Mouse (Mus musculus) gastrocnemius, postnatal 25 days (tissue): ENCODE measurements around the gene Il1r1. TPM values are rescaled to one million over a fixed set of nuclear protein-coding genes. Genes with fewer than 3 reads are reported as not detected.

ENCODE experiments used
- total RNA-seq, 2 experiments: library from RNA; stranded (reverse); gene quantifications; 1 replicate in 1 of 2; 2 replicates in 1 of 2; pipeline ENCODE4 v1.2.3; 2021

The Il1r1 gene
- total RNA-seq, 2 experiments from 2014 or later = 1.8 to 2.3 TPM

Other genes with a start within 250 kb of the Il1r1 start
- under 1 TPM in 1 of 2 experiments, not detected in 1; 0.56 TPM for gene Il1r2, start 151.0 kb upstream of the Il1r1 start, total RNA-seq
- gene Il1rl2, start 99.5 kb downstream of the Il1r1 start, total RNA-seq = 1 to 10 TPM; 1.6 to 3.3 TPM
- 1 to 10 TPM in 1 of 2 experiments, under 1 TPM in 1; 0.91 to 1.0 TPM for gene Il1rl1, start 204.5 kb downstream of the Il1r1 start, total RNA-seq
- not detected for gene Il18r1, start 240.5 kb downstream of the Il1r1 start, total RNA-seq